Mouse (Mus musculus): ENCODE data around the gene Hspbap1. TPM values are rescaled to one million over a fixed set of nuclear protein-coding genes. Genes with fewer than 3 reads are reported as not detected.

Hspbap1 gene
- polyA plus RNA-seq (2015; fragmentation: Nextera tagmentation; extraction: Ambion mirVana), result 16.7 and 17.3 TPM in 2 replicates

- Histone ChIP-seq H3K4me3 (ENCODE audit: low read length) (peak within 1 kb of the TSS; percentile 68), H3K4me1 (ENCODE audit: insufficient read depth, low read length) (peaks cover 28% of the 10 kb centered on the region), H3K9ac (replicated peaks; ENCODE audit: low read length) (peak within 1 kb of the TSS; percentile 94), H3K27me3 (ENCODE audit: insufficient read depth, low read length) (no peaks in the 10 kb centered on the region), H3K36me3 (ENCODE audit: insufficient read depth, low read length) (no peaks in the 10 kb centered on the region), H3K4me2 (replicated peaks; ENCODE audit: low read depth, low read length) (peak within 1 kb of the TSS; percentile 85), H3K27ac (ENCODE audit: low read length) (peak within 1 kb of the TSS; percentile 38; the same call in 1 of the 2 replicates), H3K9me3 (ENCODE audit: low read length) (no peaks in the 10 kb centered on the region)
- WGBS, result under 1% methylated on average over 51 of the region's 51 CpGs
- peak; percentile 62 for ATAC-seq (ENCODE audit: low FRiP score, low TSS enrichment)
Observed at GRCm38 (mm10) chr16:35769878-35770657, at the start of gene Hspbap1. TSS of gene Hspbap1 (plus strand) at chr16:35770375.

GRCm38 (mm10) chr16:35724561-35724960 is 45.6 kb upstream of the Hspbap1 start:
- Histone ChIP-seq H3K4me2 (replicated peaks; ENCODE audit: low read depth, low read length) (no peak overlapping the region), H3K36me3 (ENCODE audit: insufficient read depth, low read length) (0 out of 2 replicates have a peak, but pooled peaks cover 3% of the 10 kb centered on the region), H3K27ac (ENCODE audit: low read length) (no peak overlapping the region), H3K9ac (replicated peaks; ENCODE audit: low read length) (no peak overlapping the region), H3K4me1 (ENCODE audit: insufficient read depth, low read length) (no peaks in the 10 kb centered on the region), H3K4me3 (ENCODE audit: low read length) (no peak overlapping the region), H3K9me3 (ENCODE audit: low read length) (no peaks in the 10 kb centered on the region), H3K27me3 (ENCODE audit: insufficient read depth, low read length) (no peaks in the 10 kb centered on the region)
- ATAC-seq (ENCODE audit: low FRiP score, low TSS enrichment), result no peak
- WGBS, result 79% methylated on average over 6 of the region's 6 CpGs

GRCm38 (mm10) chr16:35726601-35727000 is 43.6 kb upstream of the Hspbap1 start:
- Histone ChIP-seq H3K4me3 (ENCODE audit: low read length) (no peak overlapping the region), H3K27ac (ENCODE audit: low read length) (no peak overlapping the region), H3K9ac (replicated peaks; ENCODE audit: low read length) (no peak overlapping the region), H3K36me3 (ENCODE audit: insufficient read depth, low read length) (0 out of 2 replicates have a peak, but pooled peaks cover 5% of the 10 kb centered on the region), H3K4me2 (replicated peaks; ENCODE audit: low read depth, low read length) (no peak overlapping the region), H3K9me3 (ENCODE audit: low read length) (no peaks in the 10 kb centered on the region), H3K27me3 (ENCODE audit: insufficient read depth, low read length) (no peaks in the 10 kb centered on the region), H3K4me1 (ENCODE audit: insufficient read depth, low read length) (no peaks in the 10 kb centered on the region)
- 84% methylated on average over 2 of the region's 2 CpGs for WGBS
- no peak for ATAC-seq (ENCODE audit: low FRiP score, low TSS enrichment)

- WGBS, result 43% methylated on average over 8 of the region's 8 CpGs
Observed at GRCm38 (mm10) chr16:35729151-35729738, 40.9 kb upstream of the Hspbap1 start.

GRCm38 (mm10) chr16:35732096-35732495 is 38.1 kb upstream of the Hspbap1 start:
- H3K27ac ChIP-seq (ENCODE audit: low read length), result no peak overlapping the region
- H3K4me2 ChIP-seq (replicated peaks; ENCODE audit: low read depth, low read length), result no peak overlapping the region
- no peak overlapping the region for H3K9ac ChIP-seq (replicated peaks; ENCODE audit: low read length)
- 0 out of 2 replicates have a peak, but pooled peaks cover 5% of the 10 kb centered on the region for H3K36me3 ChIP-seq (ENCODE audit: insufficient read depth, low read length)
- WGBS, result 90% methylated on average over 7 of the region's 7 CpGs
- H3K27me3 ChIP-seq (ENCODE audit: insufficient read depth, low read length), result no peaks in the 10 kb centered on the region
- H3K4me3 ChIP-seq (ENCODE audit: low read length), result no peak overlapping the region
- ATAC-seq (ENCODE audit: low FRiP score, low TSS enrichment), result no peak
- H3K4me1 ChIP-seq (ENCODE audit: insufficient read depth, low read length), result no peaks in the 10 kb centered on the region
- no peaks in the 10 kb centered on the region for H3K9me3 ChIP-seq (ENCODE audit: low read length)

More at GRCm38 (mm10) chr16:35729151-35729738, 40.9 kb upstream of the Hspbap1 start:
- peak; percentile 76; the same call in 1 of the 2 replicates for ATAC-seq (ENCODE audit: low FRiP score, low TSS enrichment)
- Histone ChIP-seq H3K36me3 (ENCODE audit: insufficient read depth, low read length) (0 out of 2 replicates have a peak, but pooled peaks cover 8% of the 10 kb centered on the region), H3K4me1 (ENCODE audit: insufficient read depth, low read length) (no peaks in the 10 kb centered on the region), H3K4me2 (replicated peaks; ENCODE audit: low read depth, low read length) (no peak overlapping the region), H3K27ac (ENCODE audit: low read length) (no peak overlapping the region), H3K27me3 (ENCODE audit: insufficient read depth, low read length) (no peaks in the 10 kb centered on the region), H3K9ac (replicated peaks; ENCODE audit: low read length) (no peak overlapping the region), H3K4me3 (ENCODE audit: low read length) (no peak overlapping the region), H3K9me3 (ENCODE audit: low read length) (no peaks in the 10 kb centered on the region)

- H3K4me3 ChIP-seq (ENCODE audit: low read length), result no peak overlapping the region
- ATAC-seq (ENCODE audit: low FRiP score, low TSS enrichment), result no peak
- H3K27me3 ChIP-seq (ENCODE audit: insufficient read depth, low read length), result no peaks in the 10 kb centered on the region
- 21% methylated on average over 6 of the region's 6 CpGs for whole genome bisulfite sequencing
- H3K4me2 ChIP-seq (replicated peaks; ENCODE audit: low read depth, low read length), result no peak overlapping the region
- 0 out of 2 replicates have a peak, but pooled peaks cover 7% of the 10 kb centered on the region for H3K4me1 ChIP-seq (ENCODE audit: insufficient read depth, low read length)
- no peak overlapping the region for H3K27ac ChIP-seq (ENCODE audit: low read length)
- no peak overlapping the region for H3K9ac ChIP-seq (replicated peaks; ENCODE audit: low read length)
- no peaks in the 10 kb centered on the region for H3K9me3 ChIP-seq (ENCODE audit: low read length)
- 0 out of 2 replicates have a peak, but pooled peaks cover 5% of the 10 kb centered on the region for H3K36me3 ChIP-seq (ENCODE audit: insufficient read depth, low read length)
Observed at GRCm38 (mm10) chr16:35734038-35734437, 36.1 kb upstream of the Hspbap1 start.

GRCm38 (mm10) chr16:35738096-35738767 is 31.9 kb upstream of the Hspbap1 start:
- H3K4me1 ChIP-seq (ENCODE audit: insufficient read depth, low read length), result peaks cover 7% of the 10 kb centered on the region; the same call in 1 of the 2 replicates
- H3K4me2 ChIP-seq (replicated peaks; ENCODE audit: low read depth, low read length), result no peak overlapping the region
- no peak overlapping the region for H3K27ac ChIP-seq (ENCODE audit: low read length)
- WGBS, result 77% methylated on average over 7 of the region's 7 CpGs
- H3K4me3 ChIP-seq (ENCODE audit: low read length), result no peak overlapping the region
- H3K9me3 ChIP-seq (ENCODE audit: low read length), result no peaks in the 10 kb centered on the region
- no peaks in the 10 kb centered on the region for H3K36me3 ChIP-seq (ENCODE audit: insufficient read depth, low read length)
- ATAC-seq (ENCODE audit: low FRiP score, low TSS enrichment), result no peak; the same call in 1 of the 2 replicates
- H3K27me3 ChIP-seq (ENCODE audit: insufficient read depth, low read length), result no peaks in the 10 kb centered on the region
- no peak overlapping the region for H3K9ac ChIP-seq (replicated peaks; ENCODE audit: low read length)

GRCm38 (mm10) chr16:35739548-35739947 is 30.6 kb upstream of the Hspbap1 start:
- Histone ChIP-seq H3K4me3 (ENCODE audit: low read length) (no peak overlapping the region), H3K36me3 (ENCODE audit: insufficient read depth, low read length) (no peaks in the 10 kb centered on the region), H3K4me1 (ENCODE audit: insufficient read depth, low read length) (peaks cover 7% of the 10 kb centered on the region; the same call in 1 of the 2 replicates), H3K9me3 (ENCODE audit: low read length) (no peaks in the 10 kb centered on the region), H3K27me3 (ENCODE audit: insufficient read depth, low read length) (no peaks in the 10 kb centered on the region), H3K4me2 (replicated peaks; ENCODE audit: low read depth, low read length) (no peak overlapping the region), H3K9ac (replicated peaks; ENCODE audit: low read length) (no peak overlapping the region), H3K27ac (ENCODE audit: low read length) (no peak overlapping the region)
- WGBS, result 58% methylated on average over 1 of the region's 1 CpGs
- no peak for ATAC-seq (ENCODE audit: low FRiP score, low TSS enrichment)

- Histone ChIP-seq H3K4me2 (replicated peaks; ENCODE audit: low read depth, low read length) (no peak overlapping the region), H3K9ac (replicated peaks; ENCODE audit: low read length) (no peak overlapping the region), H3K27ac (ENCODE audit: low read length) (no peak overlapping the region), H3K27me3 (ENCODE audit: insufficient read depth, low read length) (no peaks in the 10 kb centered on the region), H3K4me3 (ENCODE audit: low read length) (no peak overlapping the region), H3K9me3 (ENCODE audit: low read length) (no peaks in the 10 kb centered on the region), H3K36me3 (ENCODE audit: insufficient read depth, low read length) (no peaks in the 10 kb centered on the region), H3K4me1 (ENCODE audit: insufficient read depth, low read length) (peaks cover 7% of the 10 kb centered on the region; the same call in 1 of the 2 replicates)
- no peak for ATAC-seq (ENCODE audit: low FRiP score, low TSS enrichment)
- WGBS, result 83% methylated on average over 12 of the region's 12 CpGs
Observed at GRCm38 (mm10) chr16:35740357-35740756, 29.8 kb upstream of the Hspbap1 start.

Data from kidney, embryonic 16.5 days (tissue).